9 mouse cellular contexts compared by ENCODE assay signal in the genomic region with DNA sequence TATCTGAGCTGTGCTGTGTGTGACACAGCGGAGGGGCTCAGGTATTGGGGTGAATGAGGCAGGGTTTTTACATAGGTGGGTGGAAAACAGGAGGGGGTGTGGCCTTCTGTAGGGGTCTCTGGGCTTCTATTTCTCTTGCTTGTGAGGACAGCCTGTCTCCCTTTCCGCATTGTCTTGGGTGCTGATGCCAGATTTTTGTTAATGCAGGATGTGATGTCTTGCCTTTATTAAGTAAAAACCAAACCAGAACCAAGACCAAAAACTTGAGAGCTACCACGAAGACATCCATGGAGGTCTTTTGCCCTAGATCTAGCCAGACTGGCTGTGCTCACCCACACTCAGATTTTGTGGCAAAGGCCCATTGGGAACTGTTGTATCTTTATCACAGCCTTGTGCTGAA. TPM values are rescaled to one million over a fixed set of nuclear protein-coding genes. Genes with fewer than 3 reads are reported as not detected.
DNase-seq lines count a peak whose midpoint lies in the region; ATAC-seq and TF ChIP-seq lines count a peak whose summit lies in the region.
"Had no signal": no experiment of that assay in that cellular context is flagged by ENCODE, and none has a peak within 500 bp of the region (broad histone marks: within the 10 kb centered on the region; RNA-seq: fewer than 3 reads in every experiment).

No protein-coding gene starts in this region.

- H3K4me1 ChIP-seq in forebrain, embryonic 11.5 days (replicated peaks; ENCODE audit: control insufficient read depth, insufficient read depth, low read length), result peaks cover 64% of the 10 kb centered on the region
- peaks cover 61% of the 10 kb centered on the region for H3K4me1 ChIP-seq in hindbrain, embryonic 16.5 days (ENCODE audit: control insufficient read depth, insufficient read depth, low read depth, low read length)
- peaks cover 94% of the 10 kb centered on the region for H3K4me1 ChIP-seq in neural tube, embryonic 12.5 days
- H3K4me1 ChIP-seq in intestine, embryonic 15.5 days (replicated peaks), result peaks cover 74% of the 10 kb centered on the region

- no peak for TF ChIP-seq CTCF in layer of hippocampus, adult 2 months (conservative IDR thresholded peaks at IDR 0.05)

- H3K27ac ChIP-seq in layer of hippocampus, adult 2 months, result peak overlapping the region; percentile 6; the same call in 1 of the 2 replicates
- H3K27ac ChIP-seq in forebrain, embryonic 11.5 days (ENCODE audit: low read depth, low read length), result peak overlapping the region; percentile 87
- H3K27ac ChIP-seq in hindbrain, embryonic 16.5 days (ENCODE audit: low read depth, low read length), result peak overlapping the region; percentile 51; the same call in 1 of the 2 replicates
- H3K27ac ChIP-seq in neural tube, embryonic 12.5 days, result peak overlapping the region; percentile 80
- no peak overlapping the region for H3K27ac ChIP-seq in intestine, embryonic 15.5 days

- no peaks in the 10 kb centered on the region for H3K9me3 ChIP-seq in forebrain, embryonic 11.5 days (ENCODE audit: control insufficient read depth, low read length)
- H3K9me3 ChIP-seq in hindbrain, embryonic 16.5 days (ENCODE audit: control insufficient read depth, low read length), result no peaks in the 10 kb centered on the region
- H3K9me3 ChIP-seq in neural tube, embryonic 12.5 days, result no peaks in the 10 kb centered on the region
- no peaks in the 10 kb centered on the region for H3K9me3 ChIP-seq in intestine, embryonic 15.5 days

- no peak overlapping the region for H3K4me3 ChIP-seq in layer of hippocampus, adult 2 months
- no peak overlapping the region for H3K4me3 ChIP-seq in forebrain, embryonic 11.5 days (ENCODE audit: low read depth, low read length)
- H3K4me3 ChIP-seq in hindbrain, embryonic 16.5 days (ENCODE audit: low read length), result no peak overlapping the region
- no peak overlapping the region for H3K4me3 ChIP-seq in neural tube, embryonic 12.5 days
- no peak overlapping the region for H3K4me3 ChIP-seq in intestine, embryonic 15.5 days (replicated peaks)

- H3K4me2 ChIP-seq in forebrain, embryonic 11.5 days (ENCODE audit: low read depth, low read length, severe bottlenecking), result peak overlapping the region; percentile 28; the same call in 1 of the 2 replicates
- no peak overlapping the region for H3K4me2 ChIP-seq in hindbrain, embryonic 16.5 days (ENCODE audit: low read length)
- H3K4me2 ChIP-seq in neural tube, embryonic 12.5 days (replicated peaks), result peak overlapping the region; percentile 39
- no peak overlapping the region for H3K4me2 ChIP-seq in intestine, embryonic 15.5 days (replicated peaks)

- peak overlapping the region; percentile 52 for H3K9ac ChIP-seq in forebrain, embryonic 11.5 days (ENCODE audit: low read length)
- peak overlapping the region; percentile 33; the same call in 1 of the 2 replicates for H3K9ac ChIP-seq in hindbrain, embryonic 16.5 days (ENCODE audit: low read depth, low read length)
- H3K9ac ChIP-seq in neural tube, embryonic 12.5 days, result peak overlapping the region; percentile 60
- no peak overlapping the region for H3K9ac ChIP-seq in intestine, embryonic 15.5 days

- H3K27me3 ChIP-seq in forebrain, embryonic 11.5 days (ENCODE audit: control insufficient read depth, insufficient read depth, low read length), result no peaks in the 10 kb centered on the region
- H3K27me3 ChIP-seq in hindbrain, embryonic 16.5 days (replicated peaks; ENCODE audit: control insufficient read depth, insufficient read depth, low read length), result no peaks in the 10 kb centered on the region
- H3K27me3 ChIP-seq in neural tube, embryonic 12.5 days (replicated peaks), result no peaks in the 10 kb centered on the region
- H3K27me3 ChIP-seq in intestine, embryonic 15.5 days (replicated peaks), result no peaks in the 10 kb centered on the region

- ATAC-seq in forebrain, embryonic 11.5 days (replicated peaks; ENCODE audit: low FRiP score), result no peak
- ATAC-seq in hindbrain, embryonic 16.5 days, result no peak
- no peak for ATAC-seq in neural tube, embryonic 12.5 days (ENCODE audit: low FRiP score, low read depth)
- no peak for ATAC-seq in granulocyte monocyte progenitor cell, adult 5-6 weeks (replicated peaks; ENCODE audit: poor library complexity, severe bottlenecking)
- no peak for ATAC-seq in intestine, embryonic 15.5 days

- no peaks in the 10 kb centered on the region; the same call in 1 of the 2 replicates for H3K36me3 ChIP-seq in forebrain, embryonic 11.5 days (ENCODE audit: control insufficient read depth, insufficient read depth, low read length)
- H3K36me3 ChIP-seq in hindbrain, embryonic 16.5 days (ENCODE audit: control insufficient read depth, insufficient read depth, low read length), result 0 out of 2 replicates have a peak, but pooled peaks cover 2% of the 10 kb centered on the region
- peaks cover 41% of the 10 kb centered on the region for H3K36me3 ChIP-seq in neural tube, embryonic 12.5 days
- H3K36me3 ChIP-seq in intestine, embryonic 15.5 days, result peaks cover 2% of the 10 kb centered on the region; the same call in 1 of the 2 replicates

- WGBS in forebrain, embryonic 11.5 days, result 43% methylated on average over 3 of the region's 3 CpGs
- 48% methylated on average over 3 of the region's 3 CpGs for WGBS in hindbrain, embryonic 16.5 days
- 62% methylated on average over 3 of the region's 3 CpGs for WGBS in neural tube, embryonic 12.5 days
- 67% methylated on average over 3 of the region's 3 CpGs for WGBS in intestine, embryonic 15.5 days

- DNase-seq in layer of hippocampus, adult 2 months (ENCODE audit: low spot score in 2 of 2), result no peak
- DNase-seq in layer of hippocampus, adult 8-10 months (ENCODE audit: low spot score in 2 of 2), result no peak
- DNase-seq in forebrain, embryonic 11.5 days (ENCODE audit: low spot score), result no peak
- DNase-seq: adrenal gland, adult 2 months; spleen, adult 18-20 months had no signal

RNA-seq across cellular contexts. Expression of a gene that starts 25.5 kb away (rescaled TPM):
- total RNA-seq in layer of hippocampus, adult 2 months (2021), result 100 to 1,000 TPM; 157 TPM
- 100 to 1,000 TPM; 150 to 180 (median 160) TPM for total RNA-seq in layer of hippocampus, adult 8-10 months (2022)
- 135 and 138 TPM in 2 replicates for polyA plus RNA-seq in forebrain, embryonic 11.5 days (2014; fragmentation: Nextera tagmentation; extraction: Ambion mirVana)
- polyA plus RNA-seq in hindbrain, embryonic 16.5 days (2015; fragmentation: Nextera tagmentation; extraction: Ambion mirVana), result 82.9 and 115 TPM in 2 replicates
- polyA plus RNA-seq in neural tube, embryonic 12.5 days (2016; fragmentation: Nextera tagmentation; extraction: Ambion mirVana), result 308 and 332 TPM in 2 replicates
- total RNA-seq in granulocyte monocyte progenitor cell, adult 5-6 weeks (2014; fragmentation: Nextera tagmentation), result 43.2 and 54.1 TPM in 2 replicates
- total RNA-seq in granulocyte monocyte progenitor cell, adult 5-6 weeks (2017), result 12.9 and 19.2 TPM in 2 replicates
- polyA plus RNA-seq in intestine, embryonic 15.5 days (2015; fragmentation: Nextera tagmentation; extraction: Ambion mirVana), result 83.7 and 86.0 TPM in 2 replicates

Comparison
In these comparisons a context has a peak if more than half of its experiments do, and no peak if none do; other contexts are left out.
1. H3K4me2 ChIP-seq: peak in forebrain, embryonic 11.5 days (single experiment) and neural tube, embryonic 12.5 days (single experiment); none in hindbrain, embryonic 16.5 days (single experiment) and intestine, embryonic 15.5 days (single experiment).